Mouse (Mus musculus): Measurements from ENCODE around the gene Olfr481. TPM values are rescaled to one million over a fixed set of nuclear protein-coding genes. Genes with fewer than 3 reads are reported as not detected.

The Olfr481 gene
- polyA plus RNA-seq (2012; rRNA removed), result not detected in 2 replicates

- DNase-seq (ENCODE audit: low read depth), result no peak
- TF ChIP-seq POLR2A (IDR thresholded peaks at IDR 0.05; ENCODE audit: borderline replicate concordance, extremely low read depth, insufficient read depth, insufficient read length, poor library complexity, severe bottlenecking) (no peak), CTCF (IDR thresholded peaks at IDR 0.05; ENCODE audit: borderline replicate concordance, extremely low read depth, insufficient read depth, insufficient read length) (no peak)
These were observed at the start of gene Olfr481 for GRCm38 (mm10) chr7:108079555-108079954. Olfr481 (plus strand) TSS chr7:108079855.

GRCm38 (mm10) chr7:108033889-108034288, 45.8 kb upstream of the Olfr481 start, which contains the start of gene Olfr478:
Olfr478 (minus strand) TSS chr7:108033989.
- no peak for DNase-seq (ENCODE audit: low read depth)
- TF ChIP-seq POLR2A (IDR thresholded peaks at IDR 0.05; ENCODE audit: borderline replicate concordance, extremely low read depth, insufficient read depth, insufficient read length, poor library complexity, severe bottlenecking), result no peak
- TF ChIP-seq CTCF (IDR thresholded peaks at IDR 0.05; ENCODE audit: borderline replicate concordance, extremely low read depth, insufficient read depth, insufficient read length), result no peak

- TF ChIP-seq POLR2A (IDR thresholded peaks at IDR 0.05; ENCODE audit: borderline replicate concordance, extremely low read depth, insufficient read depth, insufficient read length, poor library complexity, severe bottlenecking), result no peak
- no peak for TF ChIP-seq CTCF (IDR thresholded peaks at IDR 0.05; ENCODE audit: borderline replicate concordance, extremely low read depth, insufficient read depth, insufficient read length)
- no peak for DNase-seq (ENCODE audit: low read depth)
These were observed 29.3 kb upstream of the Olfr481 start, which contains the start of gene Olfr479 for GRCm38 (mm10) chr7:108050393-108050792. Olfr479 (plus strand) TSS chr7:108050693.

- no peak for DNase-seq (ENCODE audit: low read depth)
- TF ChIP-seq POLR2A (IDR thresholded peaks at IDR 0.05; ENCODE audit: borderline replicate concordance, extremely low read depth, insufficient read depth, insufficient read length, poor library complexity, severe bottlenecking) (no peak), CTCF (IDR thresholded peaks at IDR 0.05; ENCODE audit: borderline replicate concordance, extremely low read depth, insufficient read depth, insufficient read length) (no peak)
These were observed 12.4 kb upstream of the Olfr481 start, which contains the start of gene Olfr480 for GRCm38 (mm10) chr7:108067246-108067645. Olfr480 (minus strand) TSS chr7:108067346.

GRCm38 (mm10) chr7:108097486-108097885, 17.8 kb downstream of the Olfr481 start, which contains the start of gene Olfr482:
Olfr482 (minus strand) TSS chr7:108097586.
- no peak for DNase-seq (ENCODE audit: low read depth)
- TF ChIP-seq POLR2A (IDR thresholded peaks at IDR 0.05; ENCODE audit: borderline replicate concordance, extremely low read depth, insufficient read depth, insufficient read length, poor library complexity, severe bottlenecking), result no peak
- no peak for TF ChIP-seq CTCF (IDR thresholded peaks at IDR 0.05; ENCODE audit: borderline replicate concordance, extremely low read depth, insufficient read depth, insufficient read length)

GRCm38 (mm10) chr7:108100549-108100948, 20.9 kb downstream of the Olfr481 start, which contains the start of gene Olfr483:
Olfr483 (plus strand) TSS chr7:108100849.
- no peak for DNase-seq (ENCODE audit: low read depth)
- no peak for TF ChIP-seq CTCF (IDR thresholded peaks at IDR 0.05; ENCODE audit: borderline replicate concordance, extremely low read depth, insufficient read depth, insufficient read length)
- TF ChIP-seq POLR2A (IDR thresholded peaks at IDR 0.05; ENCODE audit: borderline replicate concordance, extremely low read depth, insufficient read depth, insufficient read length, poor library complexity, severe bottlenecking), result no peak

GRCm38 (mm10) chr7:108120681-108121080, 41.0 kb downstream of the Olfr481 start:
- no peak for TF ChIP-seq POLR2A (IDR thresholded peaks at IDR 0.05; ENCODE audit: borderline replicate concordance, extremely low read depth, insufficient read depth, insufficient read length, poor library complexity, severe bottlenecking)
- no peak for TF ChIP-seq CTCF (IDR thresholded peaks at IDR 0.05; ENCODE audit: borderline replicate concordance, extremely low read depth, insufficient read depth, insufficient read length)
- DNase-seq (ENCODE audit: low read depth), result no peak

- DNase-seq (ENCODE audit: low read depth), result no peak
- no peak for TF ChIP-seq POLR2A (IDR thresholded peaks at IDR 0.05; ENCODE audit: borderline replicate concordance, extremely low read depth, insufficient read depth, insufficient read length, poor library complexity, severe bottlenecking)
These were observed 41.8 kb downstream of the Olfr481 start for GRCm38 (mm10) chr7:108121416-108121815.

- TF ChIP-seq POLR2A (IDR thresholded peaks at IDR 0.05; ENCODE audit: borderline replicate concordance, extremely low read depth, insufficient read depth, insufficient read length, poor library complexity, severe bottlenecking) (no peak), CTCF (IDR thresholded peaks at IDR 0.05; ENCODE audit: borderline replicate concordance, extremely low read depth, insufficient read depth, insufficient read length) (no peak)
- DNase-seq (ENCODE audit: low read depth), result no peak
These were observed 47.7 kb downstream of the Olfr481 start, which contains the start of gene Olfr484 for GRCm38 (mm10) chr7:108127349-108127748. Olfr484 (minus strand) TSS chr7:108127449.

Other genes starting within 250 kb of the Olfr481 start
- not detected in 2 replicates for gene Olfr470, start 232.4 kb upstream of the Olfr481 start, polyA plus RNA-seq (2012; rRNA removed)
- not detected in 2 replicates for gene Olfr472, start 182.0 kb upstream of the Olfr481 start, polyA plus RNA-seq (2012; rRNA removed)
- not detected in 2 replicates for gene Olfr473, start 149.4 kb upstream of the Olfr481 start, polyA plus RNA-seq (2012; rRNA removed)
- gene Olfr474, start 125.2 kb upstream of the Olfr481 start, polyA plus RNA-seq (2012; rRNA removed), result not detected in 2 replicates
- gene Olfr476, start 115.1 kb upstream of the Olfr481 start, polyA plus RNA-seq (2012; rRNA removed), result not detected in 2 replicates
- not detected in 2 replicates for gene Olfr477, start 93.2 kb upstream of the Olfr481 start, polyA plus RNA-seq (2012; rRNA removed)
- not detected in 2 replicates for gene Olfr478, start 45.9 kb upstream of the Olfr481 start, polyA plus RNA-seq (2012; rRNA removed)
- not detected in 2 replicates for gene Olfr479, start 29.2 kb upstream of the Olfr481 start, polyA plus RNA-seq (2012; rRNA removed)
- gene Olfr480, start 12.5 kb upstream of the Olfr481 start, polyA plus RNA-seq (2012; rRNA removed), result not detected in 2 replicates
- gene Olfr482, start 17.7 kb downstream of the Olfr481 start, polyA plus RNA-seq (2012; rRNA removed), result 0.03 TPM in 1 of 2 replicates, not detected in the other
- gene Olfr483, start 21.0 kb downstream of the Olfr481 start, polyA plus RNA-seq (2012; rRNA removed), result not detected in 2 replicates
- not detected in 2 replicates for gene Olfr484, start 47.6 kb downstream of the Olfr481 start, polyA plus RNA-seq (2012; rRNA removed)
- not detected in 2 replicates for gene Olfr485, start 80.0 kb downstream of the Olfr481 start, polyA plus RNA-seq (2012; rRNA removed)
- not detected in 2 replicates for gene Olfr486, start 92.9 kb downstream of the Olfr481 start, polyA plus RNA-seq (2012; rRNA removed)
- gene Olfr487, start 134.8 kb downstream of the Olfr481 start, polyA plus RNA-seq (2012; rRNA removed), result not detected in 2 replicates
- gene Olfr488, start 178.5 kb downstream of the Olfr481 start, polyA plus RNA-seq (2012; rRNA removed), result not detected in 2 replicates
- gene Olfr490, start 209.1 kb downstream of the Olfr481 start, polyA plus RNA-seq (2012; rRNA removed), result not detected in 2 replicates
- gene Olfr491, start 233.6 kb downstream of the Olfr481 start, polyA plus RNA-seq (2012; rRNA removed), result not detected in 2 replicates
- not detected in 2 replicates for gene Olfr492, start 243.8 kb downstream of the Olfr481 start, polyA plus RNA-seq (2012; rRNA removed)